Mouse (Mus musculus) skeletal muscle tissue, adult 2 months (tissue): ENCODE data around the gene Slc22a28.
"Not testable (repeated sequence)": the region's sequence is repeated elsewhere in the genome, so short reads cannot be mapped to it uniquely, and the experiment has no call there.

Experiments used
- DNase-seq: peaks from one replicate; pipeline ENCODE4 v3.0.0-alpha.2; 2012; ENCODE audit warnings: low read depth, low spot score

Slc22a28 gene

GRCm38 (mm10) chr19:8131881-8132280, at the start of gene Slc22a28:
Slc22a28 (minus strand) TSS chr19:8131982.
- not testable (repeated sequence) for DNase-seq

DNA sequence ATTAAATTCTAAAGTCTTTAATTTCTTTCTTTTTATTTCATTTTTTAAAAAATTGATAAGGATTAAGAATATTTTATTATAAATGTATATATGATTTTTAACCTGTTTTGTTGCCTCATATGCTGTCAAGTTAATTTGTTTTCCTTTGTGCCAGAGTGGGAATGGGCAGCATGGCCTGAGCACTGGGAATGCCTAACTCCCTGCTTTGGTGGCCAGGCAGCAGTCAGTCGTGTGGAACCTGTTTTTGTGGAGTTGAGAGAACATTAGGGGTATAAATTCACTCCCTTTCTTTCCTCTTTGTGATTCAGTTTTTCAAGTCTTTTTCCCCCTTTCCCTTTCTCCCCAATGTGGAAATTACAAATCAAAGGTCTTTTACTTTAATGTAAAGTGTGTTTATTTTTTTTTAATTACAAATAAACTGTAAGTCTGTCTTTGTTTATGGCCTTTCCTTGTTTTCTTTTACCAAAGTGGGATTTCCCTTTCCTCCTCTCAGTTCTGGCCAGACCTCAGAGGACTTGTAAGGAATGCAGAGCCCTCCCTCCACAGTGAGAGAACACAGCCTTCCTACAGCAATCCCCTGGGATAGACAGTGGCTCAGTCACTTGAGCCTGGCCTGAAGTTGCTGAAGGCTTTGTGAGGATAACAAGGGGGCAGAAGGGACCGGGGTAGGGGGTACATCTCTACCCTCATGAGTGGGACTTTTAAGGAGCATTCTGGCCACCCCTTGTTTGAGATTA, 17.2 kb upstream of the Slc22a28 start:
- DNase-seq, result no peak

DNA sequence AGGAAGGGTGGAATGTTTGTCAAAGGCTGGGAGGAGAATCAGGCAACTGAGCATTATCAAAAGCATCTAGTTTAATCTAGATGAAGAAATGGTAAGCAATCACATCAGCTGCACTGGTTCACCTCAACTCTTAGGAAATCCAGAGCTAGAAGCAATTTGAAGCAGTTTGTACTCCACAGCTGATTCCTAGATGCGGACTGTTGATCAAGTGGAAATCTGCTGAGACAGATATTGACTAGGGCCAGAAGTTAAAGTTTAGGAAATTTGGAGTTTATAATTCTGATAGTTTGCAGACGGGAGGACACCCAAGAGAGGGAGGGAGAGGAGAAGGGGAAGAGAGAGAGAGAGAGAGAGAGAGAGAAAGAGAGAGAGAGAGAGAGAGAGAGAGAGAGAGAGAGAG, 10.9 kb upstream of the Slc22a28 start:
- not testable (repeated sequence) for DNase-seq

GRCm38 (mm10) chr19:8134127-8134841, 2.5 kb upstream of the Slc22a28 start:
- not testable (repeated sequence) for DNase-seq

DNA sequence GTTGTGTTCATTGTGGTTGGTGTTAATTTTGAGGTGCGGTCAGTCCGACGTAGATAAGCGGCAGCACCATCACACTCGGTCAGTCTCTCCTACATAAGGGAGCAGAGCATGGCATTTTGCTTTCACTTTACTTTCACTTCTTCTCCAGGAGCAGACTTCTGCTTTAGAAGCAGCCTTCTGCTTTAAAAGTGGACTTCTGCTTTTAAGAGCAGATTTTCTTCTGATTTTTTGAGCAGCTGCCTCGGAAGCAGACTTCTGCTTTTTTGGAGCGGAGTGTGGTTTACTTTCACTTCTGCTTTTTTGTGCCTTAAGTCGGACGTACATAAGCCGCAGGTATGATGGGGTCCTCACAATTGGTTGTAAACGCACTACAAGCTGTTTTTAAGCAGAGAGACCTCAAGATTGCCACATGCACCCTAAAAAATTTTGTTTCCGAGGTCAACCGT, 111.9 kb downstream of the Slc22a28 start:
- peak; percentile 64 for DNase-seq

GRCm38 (mm10) chr19:8019329-8019851, 112.4 kb downstream of the Slc22a28 start:
- not testable (repeated sequence) for DNase-seq

DNA sequence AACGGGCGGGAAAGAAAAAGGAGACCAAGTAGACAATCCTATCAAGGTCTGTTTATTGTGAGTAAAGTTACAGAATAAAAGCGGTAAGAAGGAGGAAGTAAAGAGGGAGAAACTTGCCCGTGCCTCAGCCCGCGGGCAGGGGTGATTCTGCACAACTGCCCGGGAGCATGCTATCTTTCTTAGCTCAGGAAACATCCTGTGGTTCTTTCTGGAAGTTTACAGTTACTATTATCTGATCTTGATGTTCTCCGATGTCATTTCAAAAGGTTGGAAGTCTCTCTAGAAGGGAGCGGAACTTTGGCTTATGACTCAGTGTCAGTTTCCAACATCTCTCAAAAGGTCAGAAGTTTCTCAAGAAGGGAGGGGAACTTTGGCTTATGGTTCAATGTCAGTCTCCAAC, 113.2 kb downstream of the Slc22a28 start:
- DNase-seq, result not testable (repeated sequence)
